Mouse (Mus musculus) urinary bladder, adult 2 months (tissue): ENCODE data around the gene Mecom. TPM values are rescaled to one million over a fixed set of nuclear protein-coding genes. Genes with fewer than 3 reads are reported as not detected.

ENCODE experiments used
- DNase-seq: peaks from one replicate; pipeline ENCODE4 v3.0.0; 2022; ENCODE audit warnings: low spot score
- polyA plus RNA-seq: library from polyadenylated mRNA; depleted of rRNA; stranded (reverse); fragments of >200 nt; gene quantifications from 2 replicates; pipeline ENCODE4 v1.2.3, GENCODE M21; 2012

Mecom gene
- polyA plus RNA-seq, 1 experiment, result 53.3 TPM

GRCm38 (mm10) chr3:30018202-30018601 lies 529.6 kb downstream of the Mecom start:
- no peak for DNase-seq

GRCm38 (mm10) chr3:30016766-30017165 lies 531.0 kb downstream of the Mecom start:
- no peak for DNase-seq

GRCm38 (mm10) chr3:30014962-30015660 lies 532.7 kb downstream of the Mecom start:
- peak; percentile 40 for DNase-seq

GRCm38 (mm10) chr3:30014279-30014678 lies 533.5 kb downstream of the Mecom start:
- no peak for DNase-seq

- no peak for DNase-seq
Measured at GRCm38 (mm10) chr3:30013416-30013815, 534.4 kb downstream of the Mecom start.

- peak; percentile 54 for DNase-seq
Measured at GRCm38 (mm10) chr3:30012666-30013365, 535.0 kb downstream of the Mecom start.

GRCm38 (mm10) chr3:30012150-30012549 lies 535.7 kb downstream of the Mecom start:
- DNase-seq, result peak; percentile 43

- no peak for DNase-seq
Measured at GRCm38 (mm10) chr3:30011712-30012111, 536.1 kb downstream of the Mecom start.

GRCm38 (mm10) chr3:30010889-30011288 lies 536.9 kb downstream of the Mecom start:
- no peak for DNase-seq

- no peak for DNase-seq
Measured at GRCm38 (mm10) chr3:30009596-30009995, 538.2 kb downstream of the Mecom start.

GRCm38 (mm10) chr3:30004888-30005405 lies 542.9 kb downstream of the Mecom start:
- no peak for DNase-seq

- no peak for DNase-seq
Measured at GRCm38 (mm10) chr3:30000260-30000659, 547.5 kb downstream of the Mecom start.

GRCm38 (mm10) chr3:29999035-29999434 lies 548.8 kb downstream of the Mecom start:
- DNase-seq, result no peak

- DNase-seq, result no peak
Measured at GRCm38 (mm10) chr3:29997068-29997467, 550.7 kb downstream of the Mecom start.

- DNase-seq, result no peak
Measured at GRCm38 (mm10) chr3:29993346-29993745, 554.5 kb downstream of the Mecom start.

GRCm38 (mm10) chr3:29991523-29991922 lies 556.3 kb downstream of the Mecom start:
- no peak for DNase-seq

- no peak for DNase-seq
Measured at GRCm38 (mm10) chr3:29984431-29984830, 563.4 kb downstream of the Mecom start.

- DNase-seq, result no peak
Measured at GRCm38 (mm10) chr3:29981259-29981910, 566.4 kb downstream of the Mecom start.

GRCm38 (mm10) chr3:29980531-29980930 lies 567.3 kb downstream of the Mecom start:
- DNase-seq, result no peak

GRCm38 (mm10) chr3:29976580-29976979 lies 571.2 kb downstream of the Mecom start:
- DNase-seq, result no peak

GRCm38 (mm10) chr3:29968433-29968949 lies 579.3 kb downstream of the Mecom start:
- no peak for DNase-seq

- no peak for DNase-seq
Measured at GRCm38 (mm10) chr3:29963953-29964352, 583.9 kb downstream of the Mecom start.
